Mouse (Mus musculus) thymus, adult 18-20 months (tissue): ENCODE data around the gene Wsb1.
"Not testable (repeated sequence)": the region's sequence is repeated elsewhere in the genome, so short reads cannot be mapped to it uniquely, and the experiment has no call there.

ENCODE experiments used
- DNase-seq, 2 experiments: peaks; one replicate each; pipeline ENCODE4 v3.0.0; 2022; ENCODE audit warnings: mixed read lengths in 2 of 2

The Wsb1 gene

DNA sequence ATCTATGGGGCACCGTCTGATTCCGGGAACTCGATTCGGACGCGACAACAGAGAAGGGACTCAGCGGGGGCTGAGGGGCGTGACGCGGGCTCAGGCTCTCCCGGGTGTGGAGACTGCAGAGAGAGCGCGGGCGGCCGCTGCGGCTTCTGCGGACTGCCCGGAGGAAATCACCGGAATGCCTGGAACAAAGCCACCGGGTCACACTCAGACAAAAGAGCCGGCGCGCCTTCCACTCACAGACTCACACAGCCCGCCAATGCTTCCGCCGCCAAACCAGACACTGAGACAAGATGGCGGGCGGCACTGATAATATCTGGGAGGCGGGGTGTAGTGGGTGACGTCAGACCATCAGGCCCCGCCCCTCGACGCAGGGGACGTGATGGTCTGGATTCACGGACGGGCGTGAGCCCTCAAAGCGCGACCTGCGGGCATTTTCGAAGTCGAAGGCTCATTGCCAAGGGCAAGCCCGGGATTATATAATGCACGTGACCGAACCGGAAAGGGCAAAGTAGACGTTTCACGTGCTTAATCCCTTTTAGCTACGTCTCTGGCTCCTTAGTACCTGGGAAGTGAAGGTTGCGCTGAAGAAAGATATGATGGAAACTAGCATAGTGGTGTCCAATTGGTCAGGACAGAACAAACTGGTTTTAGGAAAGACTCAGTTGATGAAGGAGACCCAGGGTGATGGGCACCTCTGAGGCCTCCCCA is at the start of gene Wsb1:
Gene Wsb1, minus strand, starts transcription at position 281 of the 708 bp plus-strand sequence.
- peak; percentile 82 to 89 for DNase-seq

DNA sequence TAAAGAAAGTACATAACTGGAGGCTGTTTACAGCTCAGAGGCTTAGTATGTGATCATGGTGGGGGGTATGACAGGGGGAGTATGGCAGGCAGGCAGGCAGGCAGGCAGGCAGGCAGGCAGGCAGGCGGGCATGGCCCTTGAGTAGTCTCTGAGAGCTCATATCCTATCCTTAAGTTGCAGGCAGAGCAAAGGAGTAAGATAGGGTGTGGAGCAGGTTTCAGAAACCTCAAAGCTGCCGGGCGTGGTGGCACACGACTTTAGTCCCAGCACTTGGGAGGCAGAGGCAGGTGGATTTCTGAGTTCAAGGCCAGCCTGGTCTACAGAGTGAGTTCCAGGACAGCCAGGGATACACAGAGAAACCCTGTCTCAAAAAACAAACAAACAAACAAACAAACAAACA is 49.8 kb upstream of the Wsb1 start:
- not testable (repeated sequence) for DNase-seq

DNA sequence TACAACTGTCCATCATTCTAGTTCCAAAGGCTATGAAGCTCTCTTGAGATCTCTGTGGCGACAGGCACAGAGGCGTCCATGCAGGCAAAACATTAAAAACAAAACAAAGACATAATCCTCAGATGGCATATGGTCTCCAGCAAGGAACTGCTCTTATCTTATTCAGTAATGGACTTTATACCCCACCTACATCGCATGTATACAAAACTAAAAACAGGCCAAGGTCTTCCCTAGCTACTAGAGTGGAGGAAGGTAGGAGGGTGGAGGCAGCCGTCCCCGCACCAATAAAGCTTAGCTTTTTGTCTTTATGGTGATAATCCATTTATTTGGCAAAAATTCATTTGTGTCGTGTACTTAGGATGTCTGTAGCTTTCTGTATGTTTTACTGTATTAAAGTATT is 48.6 kb upstream of the Wsb1 start:
- no peak for DNase-seq

DNA sequence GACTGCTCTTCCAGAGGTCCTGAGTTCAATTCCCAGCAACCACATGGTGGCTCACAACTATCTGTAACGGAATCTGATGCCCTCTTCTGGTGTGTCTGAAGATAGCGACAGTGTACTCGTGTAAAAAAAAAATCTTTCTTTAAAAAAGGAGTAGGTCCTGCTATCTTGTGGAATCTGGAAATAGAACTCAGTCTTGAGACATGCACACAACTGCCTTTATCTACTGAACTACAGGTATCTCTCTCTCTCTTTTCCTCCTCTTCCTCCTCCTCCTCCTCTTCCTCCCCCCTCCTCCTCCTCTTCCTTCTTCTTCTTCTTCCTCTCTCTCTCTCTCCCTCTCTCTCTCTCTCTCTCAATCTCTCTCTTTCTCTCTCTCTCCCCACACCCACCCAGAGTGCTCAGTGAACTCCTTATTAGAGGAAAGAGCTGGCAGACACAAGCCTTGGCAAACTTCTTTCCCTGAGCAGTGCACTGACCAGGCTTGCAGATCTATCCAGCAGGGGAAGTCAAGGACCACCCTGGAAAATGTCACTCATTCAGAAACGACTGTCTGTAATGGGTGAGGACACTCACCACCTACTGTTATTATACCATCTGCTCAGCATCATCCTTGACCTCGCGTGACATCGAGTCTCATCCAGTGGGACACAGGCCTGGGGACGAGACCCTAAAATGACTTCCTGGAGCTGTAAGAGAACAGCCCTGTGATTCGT is 45.4 kb upstream of the Wsb1 start:
- DNase-seq, result no peak

DNA sequence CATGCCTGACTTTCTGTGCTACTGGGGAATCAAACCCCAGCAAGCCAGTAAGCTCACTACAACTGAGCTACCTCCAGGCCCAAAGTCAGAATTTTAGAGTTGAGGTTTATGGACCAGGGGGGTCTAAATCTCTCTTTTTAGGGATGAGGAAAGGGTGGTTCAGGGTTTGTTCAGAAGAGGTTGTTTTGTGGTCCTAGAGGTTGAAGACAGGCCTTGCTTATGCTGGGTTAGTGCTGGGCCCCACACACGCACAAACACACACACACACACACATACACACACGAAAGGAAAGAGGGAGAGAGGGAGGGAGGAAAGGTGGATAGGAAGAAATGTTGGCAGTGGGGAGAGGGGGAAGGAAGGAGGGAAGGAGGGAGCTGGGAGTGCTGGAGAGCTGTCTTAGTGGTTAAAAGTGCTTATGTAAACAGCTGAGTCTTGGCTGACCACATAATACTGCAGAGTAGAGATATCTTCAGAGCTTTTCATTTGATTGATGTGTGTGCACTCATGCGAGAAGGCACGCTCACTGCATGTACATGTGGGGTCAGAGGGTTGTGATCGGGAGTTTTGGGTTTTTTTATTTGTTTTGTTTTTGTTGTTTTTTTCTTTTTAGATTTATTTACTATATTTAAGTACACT is 42.5 kb upstream of the Wsb1 start, which contains the start of gene Gm9964:
Gene Gm9964, minus strand, starts transcription at position 51 of the 636 bp plus-strand sequence.
- no peak for DNase-seq

DNA sequence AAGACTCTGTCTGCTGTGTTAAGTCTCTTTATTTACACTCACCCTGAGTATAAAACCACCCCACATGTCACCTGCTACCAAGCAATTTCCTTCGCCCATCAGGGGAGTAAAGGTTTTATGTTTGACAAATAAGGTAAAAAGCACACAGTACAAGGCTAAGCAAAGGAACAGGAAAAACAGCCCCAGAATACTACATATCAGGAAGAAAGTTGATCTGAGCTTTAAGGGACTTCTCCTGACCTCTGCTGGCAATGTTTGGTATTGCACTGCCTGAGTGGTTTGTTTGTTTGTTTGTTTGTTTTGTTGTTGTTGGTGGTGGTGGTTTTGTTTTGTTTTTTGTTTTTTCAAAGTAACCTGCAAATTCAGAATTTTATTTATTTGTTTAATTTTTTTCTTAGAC is 41.7 kb upstream of the Wsb1 start:
- DNase-seq, result no peak

DNA sequence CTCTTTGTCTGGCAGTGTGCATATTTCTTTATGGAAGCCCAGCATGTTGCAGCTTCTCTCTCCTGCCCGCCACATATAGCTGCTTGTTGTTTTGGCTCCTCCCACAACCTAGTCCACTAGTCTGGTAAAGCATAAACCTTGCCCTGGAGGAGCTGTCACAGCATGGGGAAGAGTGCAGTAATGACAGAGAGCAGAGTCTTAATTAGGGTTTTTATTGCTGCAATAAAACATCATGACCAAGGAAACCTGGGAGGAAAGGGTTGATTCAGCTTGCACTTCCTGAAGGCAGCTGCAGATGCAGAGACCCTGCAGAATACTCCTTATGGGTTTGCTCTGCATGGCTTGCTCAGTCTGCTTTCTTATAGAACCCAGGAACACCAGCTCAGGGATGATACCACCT is 39.5 kb upstream of the Wsb1 start:
- DNase-seq, result no peak

DNA sequence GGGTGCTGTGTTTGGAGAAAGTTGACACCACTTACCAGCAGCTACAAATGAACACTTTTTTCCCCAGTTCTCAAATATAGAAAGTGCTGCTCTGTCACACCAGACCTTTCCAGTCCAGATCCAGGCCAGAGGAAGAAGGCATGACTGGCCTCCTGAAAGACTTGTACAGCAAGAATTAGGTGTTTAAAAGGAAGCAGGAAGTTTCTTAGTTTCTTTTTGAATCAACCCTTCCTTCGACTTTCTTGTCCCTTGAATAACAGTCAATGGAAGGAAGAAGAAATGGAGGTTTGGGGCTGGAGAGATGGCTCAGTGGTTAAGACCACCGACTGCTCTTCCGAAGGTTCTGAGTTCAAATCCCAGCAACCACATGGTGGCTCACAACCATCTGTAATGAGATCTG is 38.6 kb upstream of the Wsb1 start:
- no peak for DNase-seq

DNA sequence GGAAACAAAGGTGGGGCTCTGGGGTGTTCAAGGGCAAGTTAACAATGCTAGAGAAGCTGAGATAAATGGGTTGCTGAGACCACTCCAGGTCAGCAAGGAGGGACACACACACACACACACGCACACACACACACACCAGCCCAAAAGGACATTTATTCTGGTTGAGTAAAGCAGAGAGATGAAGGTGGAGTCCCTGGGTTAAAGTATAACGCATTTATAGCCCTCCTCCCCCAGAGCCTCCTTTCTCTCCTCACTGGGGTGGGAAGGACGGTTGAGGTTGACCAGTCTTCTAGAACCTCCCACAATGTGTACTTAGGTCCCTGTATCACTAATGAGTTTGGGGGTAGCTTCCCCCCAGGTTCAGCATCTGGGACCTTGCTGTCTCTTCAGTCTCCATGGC is 37.7 kb upstream of the Wsb1 start:
- DNase-seq, result no peak

DNA sequence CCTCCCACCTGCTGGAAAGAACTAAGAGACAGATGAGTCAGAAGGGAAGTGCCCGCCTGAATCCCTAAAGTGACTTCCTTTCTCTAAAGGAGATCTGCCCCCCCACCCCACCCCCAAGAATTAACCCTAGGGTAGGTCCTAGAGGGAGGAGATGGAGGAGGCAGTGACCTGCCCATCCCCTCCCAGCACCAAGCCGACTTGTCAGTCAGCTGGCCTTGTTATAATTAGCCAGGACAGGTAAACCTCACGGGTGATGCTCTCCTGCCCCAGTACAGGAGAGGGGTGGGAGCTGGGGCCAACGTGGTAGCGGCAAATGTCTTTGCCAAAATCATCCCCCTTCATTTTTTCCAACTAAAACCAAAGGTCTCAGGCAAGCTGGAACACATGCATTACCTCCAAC is 37.2 kb upstream of the Wsb1 start:
- DNase-seq, result no peak

DNA sequence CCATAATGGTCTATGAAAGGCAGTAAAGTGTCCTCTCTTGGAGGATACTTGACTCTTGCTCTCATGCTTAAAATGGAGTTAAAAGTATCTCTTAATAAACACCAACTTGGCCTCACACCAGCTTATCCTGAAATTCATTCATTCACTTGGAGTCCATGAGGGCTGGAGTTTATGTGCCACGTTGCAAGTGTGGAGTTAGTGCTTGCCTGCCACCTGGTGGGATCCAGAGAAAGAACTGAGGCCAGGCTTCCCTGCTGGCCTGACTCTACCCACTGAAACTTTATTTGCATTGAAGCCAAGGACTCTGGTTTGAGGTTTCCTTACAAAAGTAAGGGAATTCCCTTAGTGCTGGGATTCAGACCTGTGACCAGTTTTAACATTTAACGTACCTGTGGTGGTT is 36.0 kb upstream of the Wsb1 start:
- DNase-seq, result no peak

DNA sequence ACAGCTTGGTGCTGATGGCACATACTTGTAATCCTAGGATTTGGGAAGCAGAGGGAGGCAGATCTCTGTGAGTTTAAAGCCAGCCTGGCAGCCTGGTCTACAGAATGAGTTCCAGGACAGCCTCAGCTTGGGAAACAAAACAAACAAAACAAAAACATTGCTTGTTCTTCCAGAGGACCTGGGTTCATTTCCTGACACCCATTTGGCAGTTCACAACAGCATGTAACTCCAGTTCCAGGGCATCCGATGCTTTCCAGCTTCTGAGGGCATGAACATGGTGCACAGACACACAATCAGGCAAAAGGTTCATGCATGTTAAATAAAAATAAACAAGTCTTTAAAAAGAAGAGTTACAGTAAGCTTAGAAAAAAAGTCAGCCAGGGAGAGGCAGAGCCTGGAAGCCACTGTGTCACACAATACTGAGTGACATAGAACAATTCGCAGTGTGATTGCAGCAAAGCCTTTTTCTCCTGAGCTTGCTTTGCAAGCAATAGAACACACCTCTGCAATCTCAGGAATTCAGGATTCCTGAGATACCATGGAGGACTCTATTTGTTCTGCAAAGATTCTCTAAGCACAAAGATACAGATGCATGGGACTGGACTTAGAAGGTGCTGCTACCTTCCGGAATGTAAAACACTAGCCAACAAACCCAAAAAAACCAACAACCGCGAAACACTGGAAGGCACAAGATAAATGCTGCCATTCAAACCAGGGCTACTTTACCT is 34.6 kb upstream of the Wsb1 start:
- no peak for DNase-seq

DNA sequence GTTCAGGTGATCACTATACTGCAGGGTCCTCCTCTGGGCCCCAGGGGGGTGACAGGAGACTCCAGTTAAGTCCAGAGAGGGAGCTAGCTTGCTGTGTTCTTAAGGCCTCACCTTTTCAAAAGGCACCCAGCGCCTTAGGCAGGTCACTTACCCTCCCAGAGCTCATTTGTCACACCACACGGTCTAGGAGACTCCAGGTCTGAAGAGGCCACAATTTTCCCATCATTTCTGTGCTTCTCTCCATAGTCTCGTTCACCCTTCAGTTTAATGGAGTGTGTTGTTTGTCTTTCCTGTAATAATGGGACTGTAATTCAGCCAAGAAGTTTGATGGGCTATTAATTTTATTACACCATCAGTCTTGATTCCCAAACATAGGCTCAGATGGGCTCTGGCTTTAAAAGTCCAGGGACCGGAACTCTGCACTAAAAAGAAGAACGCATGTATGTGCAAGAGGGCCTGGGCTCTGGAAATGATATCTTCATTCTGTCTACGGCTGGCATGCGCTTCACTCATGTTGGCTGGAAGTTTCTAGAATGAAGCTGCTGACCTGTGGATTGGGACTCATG is 33.9 kb upstream of the Wsb1 start:
- DNase-seq, result no peak

DNA sequence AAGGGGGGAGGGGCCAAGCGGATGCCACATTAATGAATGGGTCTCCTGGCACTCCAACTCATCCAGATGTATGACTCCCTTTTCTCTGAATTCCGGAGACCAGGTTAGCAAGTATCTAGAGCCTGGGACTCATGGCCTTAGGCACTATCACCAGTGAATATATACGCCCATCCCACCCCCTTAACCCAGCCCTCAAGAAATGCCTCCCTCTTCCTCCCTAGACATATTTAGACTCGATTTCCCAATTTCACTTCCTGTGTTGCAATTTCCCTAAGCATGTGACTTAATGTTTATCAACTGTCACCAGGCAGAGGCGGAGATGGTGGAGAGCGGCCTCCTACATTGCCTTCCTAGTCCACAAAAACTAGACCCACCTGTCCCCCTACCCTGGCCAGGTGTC is 33.0 kb upstream of the Wsb1 start:
- DNase-seq, result no peak

DNA sequence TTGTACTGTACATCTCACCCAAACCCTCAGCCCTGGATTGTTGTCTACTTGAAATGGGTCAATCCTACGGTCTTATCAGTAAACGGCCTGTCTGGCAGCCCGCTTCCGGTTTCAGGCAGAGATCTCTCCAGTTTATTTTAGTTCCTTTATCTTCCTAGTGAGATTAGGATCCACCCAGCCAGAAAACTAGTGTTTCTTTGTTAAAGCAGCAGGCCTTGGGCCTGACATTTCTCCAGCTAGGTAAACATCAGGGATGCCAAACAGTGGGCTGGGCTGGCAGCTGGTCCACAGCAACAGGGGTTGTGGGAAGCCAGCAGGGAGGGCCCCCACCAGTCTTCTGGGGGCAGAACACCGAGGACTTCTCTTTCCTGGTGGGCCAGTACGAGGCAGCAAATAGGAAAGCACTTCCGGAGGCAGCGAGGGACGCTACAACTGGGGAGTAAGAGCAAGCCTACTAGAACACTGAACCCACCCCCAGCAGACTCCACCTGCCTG is 31.9 kb upstream of the Wsb1 start:
- DNase-seq, result no peak

DNA sequence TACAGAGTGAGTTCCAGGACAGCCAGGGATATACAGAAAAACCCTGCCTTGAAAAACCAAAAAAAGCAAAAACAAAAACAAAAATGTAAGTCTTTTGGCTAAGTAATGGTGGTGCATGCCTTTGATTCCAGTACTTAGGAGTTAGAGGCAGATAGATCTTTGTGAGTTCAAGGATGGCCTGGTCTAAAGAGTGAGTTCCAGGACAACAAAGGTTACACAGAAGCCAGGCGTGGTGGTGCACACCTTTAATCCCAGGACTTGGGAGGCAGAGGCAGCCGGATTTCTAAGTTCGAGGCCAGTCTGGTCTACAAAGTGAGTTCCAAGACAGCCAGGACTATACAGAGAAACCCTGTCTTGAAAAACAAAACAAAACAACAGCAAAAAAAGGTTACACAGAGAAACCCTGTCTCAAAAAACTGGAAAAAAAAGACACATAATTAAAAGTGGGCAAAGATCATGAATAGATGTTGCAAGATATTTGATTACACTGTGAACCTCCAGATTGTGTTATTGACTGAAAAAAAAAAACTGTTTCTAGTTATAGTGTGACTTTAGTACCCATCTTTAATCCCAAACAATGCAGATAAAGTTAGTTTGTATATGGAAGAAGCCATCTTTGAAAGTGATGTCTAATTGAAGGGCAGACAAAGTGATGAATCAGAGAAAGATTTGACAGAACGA is 29.0 kb upstream of the Wsb1 start:
- DNase-seq, result no peak

DNA sequence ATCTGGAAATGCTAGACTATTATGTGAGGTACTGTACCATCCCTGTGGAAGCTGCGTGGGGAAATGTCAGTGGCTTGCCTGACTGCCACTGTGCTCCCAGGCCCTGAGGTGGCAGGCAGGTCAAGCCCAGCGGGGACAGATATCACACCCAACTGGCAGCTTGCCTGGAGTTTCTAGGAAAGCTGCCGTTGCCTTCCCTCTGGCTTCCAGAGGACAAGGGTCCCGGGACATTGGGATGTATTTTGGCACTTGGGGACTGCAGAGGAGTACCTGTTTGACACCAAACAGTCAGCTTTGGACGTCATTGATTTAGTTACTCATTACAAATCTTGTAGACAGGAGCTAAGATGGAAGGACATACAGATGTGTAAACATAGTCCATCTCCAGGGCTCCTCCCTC is 26.9 kb upstream of the Wsb1 start:
- no peak for DNase-seq

DNA sequence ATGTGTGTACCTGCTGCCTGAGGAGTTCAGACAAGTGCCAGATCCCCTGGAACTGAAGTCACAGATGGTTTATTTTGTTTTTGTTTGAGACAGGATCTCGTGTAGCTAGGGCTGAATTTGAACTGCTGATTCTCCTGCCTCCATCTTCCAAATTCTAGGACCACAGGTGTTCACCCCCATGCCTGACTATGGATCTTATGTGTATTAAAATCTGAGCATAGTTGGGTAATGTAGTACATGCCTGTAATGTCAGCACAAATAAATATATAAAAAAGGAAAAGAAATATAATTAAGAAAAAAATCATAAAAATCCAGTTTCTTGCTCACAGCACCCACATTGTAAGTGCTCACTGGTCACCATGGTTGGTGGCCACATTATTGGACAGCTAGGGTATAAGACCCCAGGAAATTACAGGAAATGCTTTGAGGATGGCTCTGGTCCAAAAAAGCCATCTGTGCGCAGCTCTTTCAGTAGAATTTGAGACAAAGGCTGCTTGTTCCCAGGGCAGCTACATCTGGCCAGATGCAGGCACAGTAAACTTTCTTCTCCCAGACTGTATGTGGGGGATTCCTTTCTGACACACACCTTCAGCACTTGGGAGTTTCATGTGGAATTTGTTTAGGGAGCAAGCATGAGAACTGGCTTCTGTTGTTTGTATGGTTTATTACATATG is 25.4 kb upstream of the Wsb1 start:
- DNase-seq, result no peak

DNA sequence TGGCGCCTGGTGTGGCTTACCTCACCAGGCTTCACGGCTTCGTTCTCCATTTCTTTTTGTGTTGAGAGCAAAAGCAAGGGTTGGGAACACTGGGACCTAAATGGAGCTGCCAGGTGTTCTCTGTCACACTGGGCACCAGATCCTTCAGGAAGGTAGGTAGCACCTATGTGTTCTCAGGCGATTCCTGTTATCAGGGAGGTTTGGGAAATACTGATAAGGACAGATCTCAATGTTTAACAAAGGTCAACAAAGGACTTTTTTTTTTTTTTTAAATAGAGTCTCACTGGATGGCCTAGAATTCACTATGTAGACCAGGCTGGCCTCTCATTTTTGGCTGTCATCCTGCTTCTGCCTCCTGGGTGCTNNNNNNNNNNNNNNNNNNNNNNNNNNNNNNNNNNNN is 19.3 kb upstream of the Wsb1 start:
- DNase-seq, result no peak

DNA sequence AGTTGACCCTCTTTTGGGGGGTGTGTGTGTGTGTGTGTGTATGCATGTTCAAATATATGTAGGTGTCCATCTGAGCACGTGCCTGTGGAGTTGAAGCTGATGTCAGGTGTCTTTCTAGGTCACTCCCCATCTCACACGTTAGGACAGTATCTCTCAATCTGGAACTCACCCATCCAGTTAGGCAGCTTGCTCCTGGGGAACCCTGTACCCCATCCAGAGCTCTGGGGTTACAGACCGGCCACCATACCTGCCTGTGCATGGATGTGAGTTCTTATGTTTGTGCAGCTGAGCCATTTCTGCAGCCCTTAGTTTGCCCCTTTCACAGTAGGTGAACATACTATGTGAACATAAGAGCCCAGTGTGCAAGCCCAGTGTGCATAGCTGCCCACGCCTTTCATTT is 18.6 kb upstream of the Wsb1 start:
- no peak for DNase-seq

DNA sequence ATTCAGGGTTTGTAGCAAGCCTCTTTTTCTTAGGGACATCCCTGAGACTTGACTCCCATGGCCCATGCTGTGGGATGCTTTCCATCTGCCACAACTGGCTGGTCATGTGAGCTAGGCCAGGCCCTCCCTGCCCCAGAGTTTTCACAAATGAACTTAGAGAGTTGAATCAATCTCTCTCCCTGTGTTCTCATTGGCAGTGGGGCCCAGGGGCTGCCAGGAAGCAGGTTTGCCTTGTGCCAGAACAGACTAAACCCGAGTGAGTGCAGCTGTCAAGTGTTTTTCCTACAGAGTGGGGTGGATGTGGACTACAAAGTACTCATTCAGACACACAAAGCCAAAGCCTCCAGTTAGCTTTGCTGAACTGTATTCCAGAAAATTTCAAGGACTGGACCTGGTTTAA is 12.7 kb upstream of the Wsb1 start:
- no peak for DNase-seq

DNA sequence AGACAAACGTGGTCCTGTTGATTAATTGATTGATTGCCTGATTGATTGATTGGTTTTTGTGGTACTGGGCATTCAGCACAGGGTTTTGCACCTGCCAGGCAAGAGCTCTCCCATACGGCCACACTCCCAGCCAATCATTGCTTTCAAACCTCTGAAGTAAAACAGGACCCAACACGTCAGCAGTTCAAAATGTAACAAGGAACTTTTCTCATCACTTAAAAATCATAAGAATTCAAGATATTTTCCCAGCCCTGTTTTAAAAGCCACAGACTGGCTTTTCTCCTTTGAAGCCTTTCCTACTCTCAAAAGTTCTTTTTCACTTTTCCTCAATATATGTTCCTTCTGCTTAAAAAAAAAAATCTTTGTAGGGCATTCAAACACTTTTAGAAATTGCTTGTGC is 9.9 kb upstream of the Wsb1 start:
- DNase-seq, result no peak
